Mouse (Mus musculus): ENCODE results near the gene Nmt1. TPM values are rescaled to one million over a fixed set of nuclear protein-coding genes. Genes with fewer than 3 reads are reported as not detected.

Gene Nmt1
- 10 to 100 TPM; 43.8 to 51.9 TPM for total RNA-seq (2021)
- long read RNA-seq, experiment 1, full-length matches to known transcripts = 55 of 68 reads
- long read RNA-seq, experiment 1, partial matches to known transcripts = 5 of 68 reads
- long read RNA-seq, experiment 1, other reads (novel, unspliced or antisense) = 8 of 68 reads
- long read RNA-seq, experiment 2, full-length matches to known transcripts = 74 of 90 reads
- long read RNA-seq, experiment 2, partial matches to known transcripts = 9 of 90 reads
- long read RNA-seq, experiment 2, other reads (novel, unspliced or antisense) = 7 of 90 reads

DNA sequence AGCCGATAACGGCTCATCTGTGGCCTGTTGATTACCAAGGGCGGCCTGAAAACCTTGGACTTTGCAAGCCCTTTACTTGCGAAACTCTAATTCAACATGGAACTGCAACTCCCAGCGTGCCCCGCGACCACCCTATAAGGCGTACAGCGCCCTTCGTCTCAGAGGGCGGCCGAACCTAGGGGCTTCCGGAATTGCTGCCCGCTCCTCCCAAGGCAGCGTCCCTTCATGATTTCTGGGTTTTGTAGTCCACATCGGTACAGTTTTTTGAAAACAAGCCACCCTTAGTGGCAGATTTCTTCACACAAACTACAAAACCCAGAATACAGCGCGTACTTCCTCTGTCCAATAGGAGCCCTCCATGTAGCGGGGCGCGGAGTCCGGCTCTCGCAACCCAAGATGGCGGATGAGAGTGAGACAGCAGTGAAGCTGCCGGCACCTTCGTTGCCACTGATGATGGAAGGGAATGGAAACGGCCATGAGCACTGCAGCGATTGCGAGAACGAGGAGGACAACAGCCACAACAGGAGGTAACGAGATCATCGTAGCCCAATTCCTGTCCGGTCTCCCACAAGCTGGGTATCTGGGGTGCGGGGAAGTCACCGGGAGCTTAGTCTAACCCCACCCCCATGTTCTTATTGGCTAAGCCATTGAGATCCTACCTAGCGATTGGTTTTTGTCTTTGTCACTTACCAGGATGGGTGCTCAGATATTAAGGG, at the start of gene Nmt1, which contains the start of gene Dcakd:
Gene Nmt1, plus strand, starts transcription at position 15 of the 716 bp plus-strand sequence.
Gene Dcakd, minus strand, starts transcription at position 158 of the 716 bp plus-strand sequence.
- DNase-seq = peak; percentile 96
- H3K27ac ChIP-seq = peak within 1 kb of the TSS; percentile 95
- H3K4me3 ChIP-seq = peak within 1 kb of the TSS; percentile 88
- intact Hi-C loops (cut with DNase I) = no loop called here
- TF ChIP-seq CTCF (IDR thresholded peaks at IDR 0.05) = no peak

GRCm38 (mm10) chr11:102981151-102981890, 46.7 kb upstream of the Nmt1 start:
- no peak for TF ChIP-seq CTCF (IDR thresholded peaks at IDR 0.05)
- Histone ChIP-seq H3K27ac (no peak overlapping the region), H3K4me3 (no peak overlapping the region)
- intact Hi-C loops (cut with DNase I) = no loop called here
- no peak for DNase-seq

- Histone ChIP-seq H3K27ac (no peak overlapping the region), H3K4me3 (no peak overlapping the region)
- TF ChIP-seq CTCF (IDR thresholded peaks at IDR 0.05) = no peak
- no peak for DNase-seq
- intact Hi-C loops (cut with DNase I) = no loop called here
Measured at GRCm38 (mm10) chr11:102984086-102984485, 43.9 kb upstream of the Nmt1 start.

DNA sequence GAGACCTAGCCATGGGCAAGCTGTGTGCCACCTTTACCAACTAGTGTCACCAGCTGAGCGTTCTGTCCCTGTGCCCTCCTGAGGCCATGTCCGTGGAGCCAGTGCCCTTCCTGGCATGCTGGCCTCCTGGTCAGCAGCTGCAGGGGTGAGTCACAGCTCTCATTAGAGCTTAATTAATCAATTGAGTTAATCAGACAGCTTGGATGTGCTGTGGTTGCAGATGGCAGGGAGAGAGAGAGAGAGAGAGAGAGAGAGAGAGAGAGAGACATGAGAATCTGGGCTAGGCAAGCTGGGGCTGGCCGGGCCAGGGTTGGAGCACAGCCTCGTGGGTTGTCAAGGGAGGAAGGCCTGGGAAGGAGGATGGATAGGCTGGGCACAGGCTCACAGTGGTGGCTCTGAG, 43.4 kb upstream of the Nmt1 start:
- Histone ChIP-seq H3K27ac (no peak overlapping the region), H3K4me3 (no peak overlapping the region)
- intact Hi-C loops (cut with DNase I) = no loop called here
- no peak for TF ChIP-seq CTCF (IDR thresholded peaks at IDR 0.05)
- no peak for DNase-seq

DNA sequence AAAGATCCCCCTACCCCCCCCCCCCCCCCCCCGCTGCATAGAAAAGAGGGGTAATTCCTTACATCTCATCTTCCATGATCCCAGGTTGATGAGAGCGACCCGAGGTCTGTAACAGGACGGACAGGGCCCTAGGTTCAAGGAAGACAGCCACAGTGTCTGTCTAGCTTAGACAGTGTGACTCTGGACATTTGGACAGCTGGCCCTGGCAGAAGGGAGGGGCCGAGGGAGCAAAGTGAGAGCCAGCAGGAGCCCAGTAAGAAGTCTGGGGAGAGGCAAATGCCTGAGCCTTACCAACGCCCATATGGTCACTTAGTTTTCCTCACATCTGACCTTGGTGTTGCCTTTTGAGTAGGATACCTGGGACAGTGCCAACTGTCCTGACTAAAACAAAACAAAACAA, 42.8 kb upstream of the Nmt1 start:
- DNase-seq = no peak
- intact Hi-C loops (cut with DNase I) = no loop called here
- TF ChIP-seq CTCF (IDR thresholded peaks at IDR 0.05) = no peak
- no peak overlapping the region for H3K4me3 ChIP-seq
- H3K27ac ChIP-seq = no peak overlapping the region

DNA sequence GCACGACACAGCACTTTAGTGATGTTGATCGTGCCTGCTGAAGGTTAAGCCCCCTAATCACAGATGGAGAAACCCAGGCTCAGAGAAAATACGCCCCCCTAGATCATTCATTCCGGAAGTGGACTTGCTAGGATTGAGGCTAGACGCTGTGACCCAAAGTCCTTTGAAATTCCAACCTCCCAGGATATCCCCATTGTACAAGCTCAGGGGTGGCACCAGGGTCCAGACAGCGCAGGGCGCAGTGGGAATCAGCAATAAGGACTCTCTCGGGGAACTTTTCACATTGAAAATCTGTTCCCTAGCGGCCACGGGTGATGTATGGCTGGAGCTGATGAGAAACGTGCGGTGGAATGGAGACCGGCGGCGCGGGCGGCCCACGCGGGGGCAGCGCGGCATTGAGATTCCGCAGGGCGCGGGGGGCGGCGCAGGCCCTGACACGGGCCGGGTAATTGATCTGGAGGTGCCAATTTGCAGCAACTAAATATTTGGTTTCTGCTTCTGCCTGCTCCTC, 38.3 kb upstream of the Nmt1 start:
- Histone ChIP-seq H3K27ac (peak overlapping the region; percentile 31; the same call in 1 of the 2 replicates), H3K4me3 (peak overlapping the region; percentile 75)
- no peak for TF ChIP-seq CTCF (IDR thresholded peaks at IDR 0.05)
- intact Hi-C loops (cut with DNase I) = loop anchor here (5.0 kb wide), 2 partner anchors 42 to 217 kb away; partner anchors contain the start of gene C1ql1
- no peak for DNase-seq

- TF ChIP-seq CTCF (IDR thresholded peaks at IDR 0.05) = peak; percentile 62
- peak overlapping the region; percentile 75 for H3K4me3 ChIP-seq
- peak; percentile 74 for DNase-seq
- intact Hi-C loops (cut with DNase I) = loop anchor here (5.0 kb wide), 2 partner anchors 43 to 218 kb away; partner anchors contain the start of gene C1ql1
- peak overlapping the region; percentile 31; the same call in 1 of the 2 replicates for H3K27ac ChIP-seq
Measured at GRCm38 (mm10) chr11:102990152-102990663, 37.8 kb upstream of the Nmt1 start.

GRCm38 (mm10) chr11:102991681-102992080, 36.3 kb upstream of the Nmt1 start:
- no peak for TF ChIP-seq CTCF (IDR thresholded peaks at IDR 0.05)
- no peak overlapping the region for H3K27ac ChIP-seq
- H3K4me3 ChIP-seq = no peak overlapping the region
- intact Hi-C loops (cut with DNase I) = loop anchor here (5.0 kb wide), 2 partner anchors 44 to 219 kb away; partner anchors contain the start of gene C1ql1
- no peak for DNase-seq

DNA sequence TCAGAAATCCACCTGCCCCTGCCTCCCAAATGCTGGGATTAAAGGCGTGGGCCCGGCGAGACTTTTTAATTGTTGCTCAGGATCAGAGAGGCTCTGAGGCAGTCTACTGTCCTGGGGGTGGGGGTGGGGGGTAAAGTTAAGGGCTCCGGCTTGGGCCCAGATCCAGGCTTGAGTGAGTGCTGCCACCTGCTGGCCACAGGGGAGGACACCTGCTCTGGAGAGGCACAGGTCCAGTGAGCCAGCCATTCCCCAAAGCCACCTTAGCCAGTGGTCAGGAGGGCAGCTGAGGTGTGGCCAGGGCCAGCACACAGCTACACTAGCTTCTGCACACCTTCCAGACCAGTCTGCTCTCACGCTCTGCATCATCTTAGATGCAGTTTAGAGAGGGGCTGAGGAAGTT, 35.0 kb upstream of the Nmt1 start:
- intact Hi-C loops (cut with DNase I) = loop anchor here (1.0 to 5.0 kb wide), 3 partner anchors 46 to 221 kb away; partner anchors contain the start of gene C1ql1
- peak; percentile 83 for DNase-seq
- H3K27ac ChIP-seq = no peak overlapping the region
- peak; percentile 84 for TF ChIP-seq CTCF (IDR thresholded peaks at IDR 0.05)
- no peak overlapping the region for H3K4me3 ChIP-seq

GRCm38 (mm10) chr11:102993420-102994029, 34.5 kb upstream of the Nmt1 start:
- H3K27ac ChIP-seq = no peak overlapping the region
- TF ChIP-seq CTCF (IDR thresholded peaks at IDR 0.05) = no peak

GRCm38 (mm10) chr11:102994952-102995351, 33.0 kb upstream of the Nmt1 start:
- H3K27ac ChIP-seq = no peak overlapping the region
- TF ChIP-seq CTCF (IDR thresholded peaks at IDR 0.05) = no peak
- no peak for DNase-seq
- no peak overlapping the region for H3K4me3 ChIP-seq
- intact Hi-C loops (cut with DNase I) = loop anchor here (5.0 kb wide), 2 partner anchors 48 to 223 kb away; partner anchors contain the start of gene C1ql1

More at GRCm38 (mm10) chr11:102993420-102994029, 34.5 kb upstream of the Nmt1 start:
- H3K4me3 ChIP-seq = no peak overlapping the region
- intact Hi-C loops (cut with DNase I) = loop anchor here (1.0 to 5.0 kb wide), 3 partner anchors 46 to 221 kb away; partner anchors contain the start of gene C1ql1
- DNase-seq = no peak
